Mouse (Mus musculus) kidney, embryonic 16.5 days (tissue): ENCODE results near the gene Slc44a1. TPM values are rescaled to one million over a fixed set of nuclear protein-coding genes. Genes with fewer than 3 reads are reported as not detected.

ENCODE experiments used
- ATAC-seq: fragments of 200-750 bp; cut with Nextera tagmentation; 2 replicates; pipeline ENCODE4 v1.8.0; 2017; ENCODE audit warnings: moderate TSS enrichment; ENCODE audit not compliant: low FRiP score, low TSS enrichment
- H3K27ac ChIP-seq: fragments of 300-500 bp; sonication (generic); 2 replicates; pipeline ENCODE4 v1.5.1; 2014; ENCODE audit warnings: low read length
- H3K27me3 ChIP-seq: fragments of 300-500 bp; sonication (generic); 2 replicates; pipeline ENCODE4 v1.6.1; 2014; ENCODE audit warnings: low read length, control low read depth, mixed read lengths; ENCODE audit not compliant: insufficient read depth
- H3K36me3 ChIP-seq: fragments of 300-500 bp; sonication (generic); 2 replicates; pipeline ENCODE4 v1.6.1; 2014; ENCODE audit warnings: low read length, control low read depth, mixed read lengths; ENCODE audit not compliant: insufficient read depth
- H3K4me1 ChIP-seq: fragments of 300-500 bp; sonication (generic); 2 replicates; pipeline ENCODE4 v1.6.1; 2014; ENCODE audit warnings: low read length, control low read depth, mixed read lengths; ENCODE audit not compliant: insufficient read depth
- H3K4me2 ChIP-seq: fragments of 300-500 bp; sonication (generic); replicated peaks from 2 replicates; pipeline ENCODE4 v1.6.1; 2014; ENCODE audit warnings: low read depth, low read length
- H3K4me3 ChIP-seq: fragments of 300-500 bp; sonication (generic); 2 replicates; pipeline ENCODE4 v1.5.1; 2014; ENCODE audit warnings: mild to moderate bottlenecking, low read length
- H3K9ac ChIP-seq: fragments of 300-500 bp; sonication (generic); replicated peaks from 2 replicates; pipeline ENCODE4 v1.6.1; 2014; ENCODE audit warnings: low read length
- H3K9me3 ChIP-seq: fragments of 300-500 bp; sonication (generic); 2 replicates; pipeline ENCODE4 v1.6.1; 2016; ENCODE audit warnings: low read length, control low read depth
- WGBS: fragments of 180-500 bp; shearing (Covaris S2); extraction: QIAGEN DNeasy Blood & Tissue Kit; methylation state at CpG from one replicate; pipeline ENCODE4 v1.1.7; 2014; 5-methylcytosine and 5-hydroxymethylcytosine counted together
- polyA plus RNA-seq: library from polyadenylated mRNA; unstranded; fragments of >200 nt; fragmentation: Nextera tagmentation; extraction: Ambion mirVana; gene quantifications from 2 replicates; pipeline ENCODE4 v1.2.1, GENCODE M21; 2015

Slc44a1 gene
- polyA plus RNA-seq, 1 experiment from 2014 or later: 33.7 TPM

DNA sequence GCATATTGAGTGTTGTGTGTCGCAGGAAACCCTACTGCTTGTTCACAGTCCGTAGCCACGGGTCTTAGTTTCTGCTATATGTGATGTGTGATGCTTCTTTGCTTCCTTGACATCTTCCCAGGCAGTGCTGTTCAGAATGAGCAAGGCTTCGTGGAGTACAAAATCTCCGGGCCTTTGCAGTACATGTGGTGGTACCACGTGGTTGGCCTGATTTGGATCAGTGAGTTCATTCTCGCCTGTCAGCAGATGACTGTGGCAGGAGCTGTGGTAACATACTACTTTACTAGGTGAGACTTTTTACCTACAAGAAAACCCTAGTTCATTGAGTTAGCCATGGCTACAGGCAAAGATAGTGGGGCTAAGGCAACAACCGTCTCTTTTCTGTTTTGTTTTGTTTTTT is 103.2 kb downstream of the Slc44a1 start:
- WGBS: 82% methylated on average over 8 of the region's 8 CpGs
- no peaks in the 10 kb centered on the region for H3K4me1 ChIP-seq
- peaks cover 27% of the 10 kb centered on the region for H3K36me3 ChIP-seq
- H3K4me3 ChIP-seq: no peak overlapping the region
- no peaks in the 10 kb centered on the region for H3K9me3 ChIP-seq
- no peak overlapping the region for H3K4me2 ChIP-seq
- H3K27me3 ChIP-seq: no peaks in the 10 kb centered on the region
- ATAC-seq: no peak
- no peak overlapping the region for H3K27ac ChIP-seq
- no peak overlapping the region for H3K9ac ChIP-seq

DNA sequence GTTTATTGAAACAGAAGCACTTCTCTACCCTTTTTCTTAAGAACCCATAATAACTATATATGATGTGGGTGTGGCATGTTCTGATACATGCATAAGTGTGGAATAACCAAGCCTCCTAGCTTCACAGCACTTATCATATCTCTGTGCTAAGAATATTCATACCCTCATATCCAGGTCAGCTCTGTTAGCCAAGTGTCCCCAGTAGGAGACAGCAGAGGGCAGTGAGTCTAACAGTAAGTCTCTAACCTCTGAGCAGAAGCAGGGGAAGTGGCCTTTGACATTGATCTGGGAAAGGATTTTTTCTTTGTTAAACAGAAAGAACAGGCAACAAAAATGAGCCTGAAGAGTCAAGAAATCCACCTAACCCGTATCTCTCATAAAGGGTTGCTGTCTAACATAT is 104.7 kb downstream of the Slc44a1 start:
- Histone ChIP-seq H3K36me3 (peaks cover 23% of the 10 kb centered on the region), H3K27me3 (no peaks in the 10 kb centered on the region), H3K4me1 (no peaks in the 10 kb centered on the region), H3K4me3 (no peak overlapping the region), H3K4me2 (no peak overlapping the region), H3K9me3 (no peaks in the 10 kb centered on the region), H3K9ac (no peak overlapping the region), H3K27ac (no peak overlapping the region)
- no peak for ATAC-seq
- WGBS: 88% methylated on average over 1 of the region's 1 CpGs

DNA sequence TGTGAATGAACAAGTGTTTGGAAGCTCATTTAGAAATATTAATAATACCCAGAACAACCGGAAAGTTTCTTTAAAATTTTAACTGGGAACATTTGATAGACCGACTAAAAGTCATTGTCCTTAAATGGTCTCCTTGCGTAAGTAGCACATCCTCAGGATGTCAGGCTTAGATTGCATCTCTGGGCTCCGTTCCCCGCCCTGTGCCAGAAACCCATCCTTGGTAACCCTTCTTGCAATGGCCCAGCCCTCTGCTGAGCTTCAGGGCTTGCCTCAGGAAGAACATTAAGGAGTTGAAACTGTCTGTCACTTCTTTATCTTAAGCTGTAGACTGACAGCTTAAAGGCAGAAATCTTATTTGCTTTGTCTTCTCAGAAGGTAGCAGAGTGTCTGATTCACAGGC is 107.2 kb downstream of the Slc44a1 start:
- 97% methylated on average over 5 of the region's 5 CpGs for WGBS

DNA sequence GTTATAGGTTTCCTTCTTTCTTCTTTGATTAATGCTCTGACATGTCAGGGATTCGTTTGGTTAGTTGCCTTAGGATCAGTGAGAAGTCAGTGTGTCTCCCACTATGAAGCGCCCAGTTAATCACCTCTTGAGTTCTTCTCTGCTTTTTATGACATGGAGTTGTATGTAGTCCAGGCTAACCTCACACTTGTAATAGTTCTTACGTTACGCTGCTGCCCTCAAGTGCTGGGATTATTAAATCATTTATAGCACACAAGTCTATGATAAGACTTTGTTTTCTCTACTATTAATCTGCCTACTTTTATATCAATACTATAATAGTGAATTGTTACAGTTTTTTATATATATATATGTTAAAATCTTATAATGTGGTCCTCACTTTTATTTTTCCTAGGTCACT is 109.2 kb downstream of the Slc44a1 start:
- H3K4me2 ChIP-seq: no peak overlapping the region
- no peak overlapping the region for H3K9ac ChIP-seq
- no peaks in the 10 kb centered on the region for H3K9me3 ChIP-seq
- H3K4me3 ChIP-seq: no peak overlapping the region
- no peak for ATAC-seq
- 49% methylated on average over 4 of the region's 4 CpGs for WGBS
- no peak overlapping the region for H3K27ac ChIP-seq
- no peaks in the 10 kb centered on the region for H3K27me3 ChIP-seq
- peaks cover 19% of the 10 kb centered on the region for H3K36me3 ChIP-seq
- H3K4me1 ChIP-seq: no peaks in the 10 kb centered on the region

More for the DNA sequence above, 107.2 kb downstream of the Slc44a1 start:
- no peak overlapping the region for H3K27ac ChIP-seq
- H3K9me3 ChIP-seq: no peaks in the 10 kb centered on the region
- no peak overlapping the region for H3K9ac ChIP-seq
- no peak for ATAC-seq
- no peaks in the 10 kb centered on the region for H3K4me1 ChIP-seq
- no peak overlapping the region for H3K4me2 ChIP-seq
- H3K27me3 ChIP-seq: no peaks in the 10 kb centered on the region
- peaks cover 19% of the 10 kb centered on the region for H3K36me3 ChIP-seq
- H3K4me3 ChIP-seq: no peak overlapping the region

DNA sequence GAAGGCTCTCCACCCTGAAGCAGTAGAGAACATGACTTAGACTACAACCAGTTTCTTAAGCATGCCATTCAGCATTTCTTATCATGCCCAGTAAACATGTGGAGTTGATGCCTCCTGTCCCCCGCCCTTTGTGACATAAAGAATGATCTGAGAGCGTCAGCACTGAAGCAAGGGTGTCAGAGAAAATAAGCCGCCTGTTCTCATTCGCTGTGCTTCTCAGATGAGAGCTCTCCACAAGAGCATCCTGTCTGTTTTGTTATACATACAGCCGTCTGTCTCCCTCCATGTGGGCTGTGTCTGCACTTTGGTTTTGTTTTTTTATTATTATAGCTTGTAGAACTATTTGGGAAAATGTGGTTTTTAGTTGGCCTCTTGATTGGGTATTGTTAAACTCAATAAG is 124.4 kb downstream of the Slc44a1 start:
- Histone ChIP-seq H3K4me3 (no peak overlapping the region), H3K4me2 (no peak overlapping the region), H3K27ac (no peak overlapping the region), H3K27me3 (no peaks in the 10 kb centered on the region), H3K9ac (no peak overlapping the region), H3K36me3 (0 out of 2 replicates have a peak, but pooled peaks cover 10% of the 10 kb centered on the region), H3K9me3 (no peaks in the 10 kb centered on the region), H3K4me1 (no peaks in the 10 kb centered on the region)
- 70% methylated on average over 5 of the region's 5 CpGs for WGBS
- ATAC-seq: no peak

DNA sequence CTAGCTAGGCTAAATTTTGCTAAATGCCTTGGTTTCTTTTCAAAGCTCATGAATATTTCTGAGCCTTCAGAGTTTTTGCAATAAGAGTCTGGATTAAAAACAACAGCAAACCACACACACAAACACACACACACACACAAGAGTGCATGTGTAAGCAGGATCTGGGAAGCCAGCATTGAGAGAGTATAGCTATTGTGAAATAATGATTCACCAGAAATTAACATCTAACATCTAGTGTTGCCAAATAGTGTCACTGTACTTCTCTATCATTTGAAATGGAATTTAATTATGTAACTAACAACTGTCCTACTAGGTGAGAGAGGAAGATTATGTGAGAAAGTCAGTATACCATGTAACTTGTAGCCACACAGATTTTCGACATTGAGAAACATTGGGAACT is 126.9 kb downstream of the Slc44a1 start:
- no peaks in the 10 kb centered on the region for H3K9me3 ChIP-seq
- no peak for ATAC-seq
- no peaks in the 10 kb centered on the region for H3K4me1 ChIP-seq
- WGBS: 91% methylated on average over 1 of the region's 1 CpGs
- 0 out of 2 replicates have a peak, but pooled peaks cover 3% of the 10 kb centered on the region for H3K36me3 ChIP-seq
- no peaks in the 10 kb centered on the region for H3K27me3 ChIP-seq
- no peak overlapping the region for H3K4me3 ChIP-seq
- no peak overlapping the region for H3K9ac ChIP-seq
- no peak overlapping the region for H3K4me2 ChIP-seq
- H3K27ac ChIP-seq: no peak overlapping the region

DNA sequence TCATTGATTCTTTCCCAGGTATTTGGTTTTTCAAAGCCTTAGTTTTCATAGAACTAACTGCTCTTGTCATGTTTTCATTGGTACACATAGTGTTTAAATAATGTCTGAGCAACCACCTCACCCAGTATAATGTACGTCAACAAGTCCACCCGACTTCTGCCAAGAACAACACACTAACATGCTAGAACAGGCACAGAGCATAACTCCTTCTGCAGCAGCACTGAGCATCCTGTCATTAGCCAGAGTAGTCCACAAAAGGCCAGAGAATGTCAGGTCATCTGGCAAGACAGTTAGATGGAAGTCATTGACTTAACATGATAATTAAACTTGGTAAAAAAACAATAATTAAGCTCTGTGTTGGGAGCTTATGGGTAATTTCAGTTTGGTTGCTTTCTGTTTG is 135.3 kb downstream of the Slc44a1 start:
- no peaks in the 10 kb centered on the region for H3K27me3 ChIP-seq
- H3K9me3 ChIP-seq: no peaks in the 10 kb centered on the region
- 59% methylated on average over 2 of the region's 2 CpGs for WGBS
- H3K9ac ChIP-seq: no peak overlapping the region
- no peak overlapping the region for H3K4me3 ChIP-seq
- no peak overlapping the region for H3K4me2 ChIP-seq
- H3K27ac ChIP-seq: no peak overlapping the region
- ATAC-seq: no peak
- no peaks in the 10 kb centered on the region for H3K4me1 ChIP-seq
- H3K36me3 ChIP-seq: no peaks in the 10 kb centered on the region

DNA sequence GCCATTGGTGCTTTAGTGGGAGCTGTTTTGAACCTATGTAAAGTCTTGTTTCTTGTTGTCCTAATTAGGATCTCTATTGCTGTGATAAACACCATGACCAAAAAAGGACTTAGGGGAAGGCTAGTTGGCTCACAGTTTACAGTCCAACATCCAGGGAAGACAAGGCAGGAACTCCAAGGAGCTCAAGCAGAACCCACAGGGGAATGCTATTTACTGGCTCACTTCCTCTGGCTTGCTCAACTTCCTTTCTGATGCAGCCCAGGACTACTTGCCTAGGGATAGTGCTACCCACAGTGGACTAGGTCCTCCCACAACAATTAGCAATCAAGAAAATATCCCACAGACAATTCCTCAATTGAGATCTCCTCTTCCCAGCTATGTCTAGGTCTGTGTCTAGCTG is 147.5 kb downstream of the Slc44a1 start:
- Histone ChIP-seq H3K4me1 (no peaks in the 10 kb centered on the region), H3K4me2 (no peak overlapping the region), H3K27me3 (no peaks in the 10 kb centered on the region), H3K9ac (no peak overlapping the region), H3K36me3 (no peaks in the 10 kb centered on the region), H3K27ac (no peak overlapping the region), H3K4me3 (no peak overlapping the region), H3K9me3 (no peaks in the 10 kb centered on the region)
- ATAC-seq: no peak

DNA sequence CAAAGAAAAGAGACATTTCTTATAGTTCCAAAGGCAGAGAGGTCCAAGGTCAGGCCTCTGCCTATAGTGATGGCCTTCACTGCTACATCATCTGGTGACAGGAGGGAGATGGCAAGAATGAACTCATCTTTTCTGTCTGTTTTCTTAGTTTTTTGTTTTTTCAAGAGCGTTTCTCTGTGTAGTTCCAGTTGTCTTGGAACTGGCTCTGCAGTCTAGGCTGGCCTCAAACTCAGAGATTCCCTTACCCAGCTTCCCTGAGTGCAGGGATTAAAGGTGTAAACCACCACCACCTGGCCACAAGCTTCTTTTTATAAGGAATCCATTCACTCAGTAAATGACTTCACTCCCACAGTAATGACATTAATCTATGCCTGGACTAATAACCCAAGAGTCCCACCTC is 148.7 kb downstream of the Slc44a1 start:
- Histone ChIP-seq H3K4me3 (no peak overlapping the region), H3K36me3 (no peaks in the 10 kb centered on the region), H3K4me1 (0 out of 2 replicates have a peak, but pooled peaks cover 3% of the 10 kb centered on the region), H3K9me3 (no peaks in the 10 kb centered on the region), H3K27ac (no peak overlapping the region), H3K27me3 (no peaks in the 10 kb centered on the region), H3K4me2 (no peak overlapping the region), H3K9ac (no peak overlapping the region)
- no peak for ATAC-seq
- WGBS: 78% methylated on average over 1 of the region's 1 CpGs

DNA sequence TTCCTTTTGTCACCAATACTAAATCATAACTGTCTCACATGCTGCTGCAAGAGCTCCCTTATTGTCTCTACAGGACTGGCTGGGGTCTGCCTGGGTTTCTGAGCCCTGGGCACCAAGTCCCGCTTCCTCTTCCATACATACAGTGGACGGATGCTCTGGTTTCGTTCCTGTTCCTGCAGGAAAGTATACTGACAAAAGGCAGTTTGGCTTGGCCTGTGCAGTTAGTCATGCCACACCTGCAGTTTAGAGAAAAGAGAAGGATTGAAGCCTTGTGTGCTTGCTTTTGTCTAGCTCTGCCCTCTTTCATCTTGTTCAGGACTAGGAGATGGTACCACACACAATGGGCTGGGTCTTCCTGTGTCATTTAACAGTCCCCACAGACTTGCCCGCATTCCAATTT is 149.3 kb downstream of the Slc44a1 start:
- Histone ChIP-seq H3K9me3 (no peaks in the 10 kb centered on the region), H3K27ac (no peak overlapping the region), H3K4me3 (no peak overlapping the region), H3K27me3 (no peaks in the 10 kb centered on the region), H3K4me2 (no peak overlapping the region), H3K36me3 (no peaks in the 10 kb centered on the region), H3K9ac (no peak overlapping the region), H3K4me1 (peaks cover 3% of the 10 kb centered on the region; the same call in 1 of the 2 replicates)
- no peak for ATAC-seq
- 79% methylated on average over 4 of the region's 4 CpGs for WGBS

DNA sequence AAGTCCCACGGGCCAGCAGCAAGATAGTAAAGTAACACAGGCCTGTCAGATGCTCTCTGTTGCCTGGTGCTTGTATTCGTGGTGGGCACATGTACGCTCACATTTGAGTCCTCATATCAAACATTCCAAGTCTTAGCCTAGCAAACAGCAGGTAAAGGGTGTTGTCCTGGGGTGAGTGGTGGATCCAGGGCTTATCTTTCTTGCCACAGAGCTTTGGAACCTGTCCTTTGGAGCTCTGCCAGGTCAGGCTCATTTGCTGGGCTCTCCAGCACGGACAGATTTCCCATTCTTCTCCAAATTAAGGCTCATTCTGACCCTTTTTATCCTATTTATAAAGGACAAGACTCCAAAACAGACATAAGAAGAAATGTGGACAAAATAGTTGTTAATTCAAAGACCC is 149.9 kb downstream of the Slc44a1 start:
- H3K4me3 ChIP-seq: no peak overlapping the region
- 76% methylated on average over 4 of the region's 4 CpGs for WGBS
- H3K9me3 ChIP-seq: no peaks in the 10 kb centered on the region
- ATAC-seq: no peak
- H3K36me3 ChIP-seq: no peaks in the 10 kb centered on the region
- peaks cover 5% of the 10 kb centered on the region; the same call in 1 of the 2 replicates for H3K4me1 ChIP-seq
- H3K9ac ChIP-seq: no peak overlapping the region
- H3K27me3 ChIP-seq: no peaks in the 10 kb centered on the region
- H3K27ac ChIP-seq: no peak overlapping the region
- no peak overlapping the region for H3K4me2 ChIP-seq
